Comparison of ENCODE assay signal across 8 mouse cellular contexts in genomic region chr4:62408601-62409282, GRCm38 (mm10). TPM values are rescaled to one million over a fixed set of nuclear protein-coding genes. Genes with fewer than 3 reads are reported as not detected.
A peak's percentile ranks its signal among the peaks of the same experiment; 100 is the strongest.
DNase-seq lines count a peak whose midpoint lies in the region; ATAC-seq and TF ChIP-seq lines count a peak whose summit lies in the region.

TSS of gene Cdc26 (minus strand) at chr4:62408642.
TSS of gene Prpf4 (plus strand) at chr4:62408797.

- H3K9ac ChIP-seq in kidney, embryonic 14.5 days (ENCODE audit: low read depth, low read length), result peak within 1 kb of the TSS; percentile 91
- H3K9ac ChIP-seq in limb, embryonic 15.5 days, result peak within 1 kb of the TSS; percentile 76

- H3K27me3 ChIP-seq in kidney, embryonic 14.5 days (ENCODE audit: control insufficient read depth, insufficient read depth, low read length), result no peaks in the 10 kb centered on the region
- H3K27me3 ChIP-seq in limb, embryonic 15.5 days, result no peaks in the 10 kb centered on the region

- TF ChIP-seq CTCF in bone marrow macrophage, adult 2 months (IDR thresholded peaks at IDR 0.05; ENCODE audit: low read depth, low read length), result no peak
- no peak for TF ChIP-seq CTCF in embryonic fibroblast, embryonic 13.5 days (IDR thresholded peaks at IDR 0.05; ENCODE audit: borderline replicate concordance, insufficient read depth, low read length)

- peaks cover 33% of the 10 kb centered on the region for H3K36me3 ChIP-seq in kidney, embryonic 14.5 days (ENCODE audit: control insufficient read depth, insufficient read depth, low read length)
- peaks cover 30% of the 10 kb centered on the region for H3K36me3 ChIP-seq in limb, embryonic 15.5 days

- no peak for TF ChIP-seq POLR2A in bone marrow macrophage, adult 2 months (IDR thresholded peaks at IDR 0.05; ENCODE audit: borderline replicate concordance, low read depth, low read length)
- peak; percentile 75 for TF ChIP-seq POLR2A in embryonic fibroblast, embryonic 13.5 days (IDR thresholded peaks at IDR 0.05; ENCODE audit: low read depth, low read length)

- under 1% methylated on average over 39 of the region's 39 CpGs for WGBS in kidney, embryonic 14.5 days
- WGBS in limb, embryonic 15.5 days, result under 1% methylated on average over 39 of the region's 39 CpGs

- H3K4me3 ChIP-seq in bone marrow macrophage, adult 2 months (ENCODE audit: insufficient read depth, low read length), result peak within 1 kb of the TSS; percentile 89
- peak within 1 kb of the TSS; percentile 90 for H3K4me3 ChIP-seq in embryonic fibroblast, embryonic 13.5 days (ENCODE audit: insufficient read depth, low read length)
- H3K4me3 ChIP-seq in kidney, embryonic 14.5 days (ENCODE audit: low read length), result peak within 1 kb of the TSS; percentile 84
- H3K4me3 ChIP-seq in limb, embryonic 15.5 days, result peak within 1 kb of the TSS; percentile 73

- peak within 1 kb of the TSS; percentile 84 for H3K27ac ChIP-seq in bone marrow macrophage, adult 2 months (ENCODE audit: insufficient read depth, low read depth, low read length)
- peak within 1 kb of the TSS; percentile 94 for H3K27ac ChIP-seq in embryonic fibroblast, embryonic 13.5 days (ENCODE audit: insufficient read depth, low read length)
- H3K27ac ChIP-seq in kidney, embryonic 14.5 days (ENCODE audit: low read depth, low read length), result peak within 1 kb of the TSS; percentile 89
- peak within 1 kb of the TSS; percentile 88 for H3K27ac ChIP-seq in limb, embryonic 15.5 days

- H3K9me3 ChIP-seq in kidney, embryonic 14.5 days (ENCODE audit: control insufficient read depth, low read length), result no peaks in the 10 kb centered on the region
- no peaks in the 10 kb centered on the region for H3K9me3 ChIP-seq in limb, embryonic 15.5 days

- peaks cover 10% of the 10 kb centered on the region for H3K4me1 ChIP-seq in bone marrow macrophage, adult 2 months (ENCODE audit: control insufficient read depth, insufficient read depth, low read length)
- no peaks in the 10 kb centered on the region for H3K4me1 ChIP-seq in embryonic fibroblast, embryonic 13.5 days (ENCODE audit: control insufficient read depth, insufficient read depth, low read length)
- peaks cover 16% of the 10 kb centered on the region for H3K4me1 ChIP-seq in kidney, embryonic 14.5 days (ENCODE audit: control insufficient read depth, insufficient read depth, low read length)
- peaks cover 26% of the 10 kb centered on the region for H3K4me1 ChIP-seq in limb, embryonic 15.5 days

- ATAC-seq in kidney, embryonic 14.5 days (ENCODE audit: low FRiP score, low TSS enrichment), result peak; percentile 99
- peak; percentile 96 for ATAC-seq in limb, embryonic 15.5 days (ENCODE audit: insufficient number of reproducible peaks, low FRiP score, low TSS enrichment, low read depth)

- peak within 1 kb of the TSS; percentile 77 for H3K4me2 ChIP-seq in kidney, embryonic 14.5 days (replicated peaks; ENCODE audit: low read depth, low read length)
- H3K4me2 ChIP-seq in limb, embryonic 15.5 days, result peak within 1 kb of the TSS; percentile 55

- DNase-seq in A20 (ENCODE audit: low read depth, low spot score), result peak; percentile 98
- DNase-seq in heart, adult 9 months (ENCODE audit: low spot score in 2 of 2), result peak; percentile 97 to 99
- DNase-seq in monocyte, adult 2 months (ENCODE audit: low read depth in 1 of 2, low spot score in 2 of 2), result peak; percentile 92 to 95
- DNase-seq in spleen, postnatal 36 days (ENCODE audit: low spot score in 2 of 2), result peak; percentile 98 to 99

RNA-seq across cellular contexts. Expression of gene Cdc26, which starts in this region (rescaled TPM):
- 54.8 and 71.2 TPM in 2 replicates for polyA plus RNA-seq in bone marrow macrophage, adult 2 months (2012; ENCODE audit: insufficient read depth, insufficient read length, missing spikeins)
- 61.3 and 94.3 TPM in 2 replicates for polyA plus RNA-seq in embryonic fibroblast, embryonic 13.5 days (2011; ENCODE audit: insufficient read length, low read depth, missing spikeins)
- 183 and 253 TPM in 2 replicates for polyA plus RNA-seq in kidney, embryonic 14.5 days (2014; fragmentation: Nextera tagmentation; extraction: Ambion mirVana)
- 156 and 159 TPM in 2 replicates for polyA plus RNA-seq in limb, embryonic 15.5 days (2015; fragmentation: Nextera tagmentation; extraction: Ambion mirVana)

RNA-seq across cellular contexts. Expression of gene Prpf4, which starts in this region (rescaled TPM):
- 10.1 and 10.9 TPM in 2 replicates for polyA plus RNA-seq in bone marrow macrophage, adult 2 months (2012; ENCODE audit: insufficient read depth, insufficient read length, missing spikeins)
- 12.1 and 14.1 TPM in 2 replicates for polyA plus RNA-seq in embryonic fibroblast, embryonic 13.5 days (2011; ENCODE audit: insufficient read length, low read depth, missing spikeins)
- polyA plus RNA-seq in kidney, embryonic 14.5 days (2014; fragmentation: Nextera tagmentation; extraction: Ambion mirVana), result 20.2 and 32.8 TPM in 2 replicates
- 18.7 and 18.8 TPM in 2 replicates for polyA plus RNA-seq in limb, embryonic 15.5 days (2015; fragmentation: Nextera tagmentation; extraction: Ambion mirVana)

Comparison
In these comparisons a context has a peak if more than half of its experiments do, and no peak if none do; other contexts are left out.
1. Peak in every context shown above with its lines: DNase-seq, ATAC-seq, H3K4me3 ChIP-seq and H3K27ac ChIP-seq.